Mouse (Mus musculus): ENCODE data around the gene Eva1a. TPM values are rescaled to one million over a fixed set of nuclear protein-coding genes. Genes with fewer than 3 reads are reported as not detected.
A peak's percentile ranks its signal among the peaks of the same experiment; 100 is the strongest.

Gene Eva1a
- polyA plus RNA-seq, 1 experiment from 2014 or later, result 45.4 TPM

DNA sequence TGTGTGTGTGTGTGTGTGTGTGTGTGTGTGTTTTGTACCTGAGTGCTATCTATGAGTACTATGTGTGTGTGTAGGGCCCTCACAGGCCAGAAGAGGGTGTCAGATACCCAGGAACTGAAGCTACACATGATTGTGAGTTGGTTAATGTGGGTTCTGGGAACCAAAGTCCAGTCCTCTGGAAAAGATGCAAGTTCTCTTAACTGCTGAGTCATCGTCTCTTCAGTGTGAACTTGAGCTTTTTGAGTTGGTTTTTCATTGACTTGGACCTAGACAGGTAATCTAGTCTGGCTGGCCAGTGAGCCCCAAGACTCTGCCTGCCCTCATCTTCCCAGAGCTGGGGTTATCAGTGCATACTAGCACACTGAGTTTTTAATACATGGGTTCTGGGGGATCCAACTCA lies 70.3 kb downstream of the Eva1a start:
- Histone ChIP-seq H3K9me3 (ENCODE audit: control insufficient read depth, low read length) (no peaks in the 10 kb centered on the region), H3K4me1 (ENCODE audit: control insufficient read depth, insufficient read depth, low read length) (no peaks in the 10 kb centered on the region), H3K27ac (ENCODE audit: low read depth, low read length) (no peak overlapping the region), H3K9ac (ENCODE audit: low read depth, low read length) (no peak overlapping the region), H3K4me3 (ENCODE audit: low read length) (no peak overlapping the region), H3K4me2 (replicated peaks; ENCODE audit: low read depth, low read length) (no peak overlapping the region), H3K27me3 (ENCODE audit: control insufficient read depth, insufficient read depth, low read length) (no peaks in the 10 kb centered on the region), H3K36me3 (ENCODE audit: control insufficient read depth, insufficient read depth, low read length) (no peaks in the 10 kb centered on the region)
- ATAC-seq (ENCODE audit: low FRiP score, low TSS enrichment), result no peak
- 96% methylated on average over 1 of the region's 1 CpGs for WGBS

- H3K9me3 ChIP-seq (ENCODE audit: control insufficient read depth, low read length), result no peaks in the 10 kb centered on the region
- H3K36me3 ChIP-seq (ENCODE audit: control insufficient read depth, insufficient read depth, low read length), result no peaks in the 10 kb centered on the region
- no peak overlapping the region for H3K4me3 ChIP-seq (ENCODE audit: low read length)
- no peak overlapping the region for H3K4me2 ChIP-seq (replicated peaks; ENCODE audit: low read depth, low read length)
- 78% methylated on average over 3 of the region's 3 CpGs for WGBS
- H3K27ac ChIP-seq (ENCODE audit: low read depth, low read length), result no peak overlapping the region
- no peaks in the 10 kb centered on the region for H3K27me3 ChIP-seq (ENCODE audit: control insufficient read depth, insufficient read depth, low read length)
- ATAC-seq (ENCODE audit: low FRiP score, low TSS enrichment), result no peak
- H3K9ac ChIP-seq (ENCODE audit: low read depth, low read length), result no peak overlapping the region
- no peaks in the 10 kb centered on the region for H3K4me1 ChIP-seq (ENCODE audit: control insufficient read depth, insufficient read depth, low read length)
Observed at GRCm38 (mm10) chr6:82111540-82111939, 70.7 kb downstream of the Eva1a start.

GRCm38 (mm10) chr6:82112127-82113090 lies 71.6 kb downstream of the Eva1a start:
- Histone ChIP-seq H3K36me3 (ENCODE audit: control insufficient read depth, insufficient read depth, low read length) (no peaks in the 10 kb centered on the region), H3K27ac (ENCODE audit: low read depth, low read length) (no peak overlapping the region), H3K9me3 (ENCODE audit: control insufficient read depth, low read length) (no peaks in the 10 kb centered on the region), H3K27me3 (ENCODE audit: control insufficient read depth, insufficient read depth, low read length) (no peaks in the 10 kb centered on the region), H3K4me3 (ENCODE audit: low read length) (no peak overlapping the region), H3K4me2 (replicated peaks; ENCODE audit: low read depth, low read length) (no peak overlapping the region), H3K9ac (ENCODE audit: low read depth, low read length) (no peak overlapping the region), H3K4me1 (ENCODE audit: control insufficient read depth, insufficient read depth, low read length) (no peaks in the 10 kb centered on the region)
- 74% methylated on average over 14 of the region's 14 CpGs for WGBS
- no peak for ATAC-seq (ENCODE audit: low FRiP score, low TSS enrichment)

- Histone ChIP-seq H3K4me3 (ENCODE audit: low read length) (no peak overlapping the region), H3K27ac (ENCODE audit: low read depth, low read length) (no peak overlapping the region), H3K27me3 (ENCODE audit: control insufficient read depth, insufficient read depth, low read length) (no peaks in the 10 kb centered on the region), H3K36me3 (ENCODE audit: control insufficient read depth, insufficient read depth, low read length) (no peaks in the 10 kb centered on the region), H3K4me2 (replicated peaks; ENCODE audit: low read depth, low read length) (no peak overlapping the region), H3K9ac (ENCODE audit: low read depth, low read length) (no peak overlapping the region), H3K4me1 (ENCODE audit: control insufficient read depth, insufficient read depth, low read length) (no peaks in the 10 kb centered on the region), H3K9me3 (ENCODE audit: control insufficient read depth, low read length) (no peaks in the 10 kb centered on the region)
- WGBS, result 16% methylated on average over 3 of the region's 3 CpGs
- no peak for ATAC-seq (ENCODE audit: low FRiP score, low TSS enrichment)
Observed at GRCm38 (mm10) chr6:82115335-82115965, 74.6 kb downstream of the Eva1a start.

- Histone ChIP-seq H3K9ac (ENCODE audit: low read depth, low read length) (no peak overlapping the region), H3K4me3 (ENCODE audit: low read length) (no peak overlapping the region), H3K27ac (ENCODE audit: low read depth, low read length) (no peak overlapping the region), H3K9me3 (ENCODE audit: control insufficient read depth, low read length) (no peaks in the 10 kb centered on the region), H3K36me3 (ENCODE audit: control insufficient read depth, insufficient read depth, low read length) (no peaks in the 10 kb centered on the region), H3K27me3 (ENCODE audit: control insufficient read depth, insufficient read depth, low read length) (no peaks in the 10 kb centered on the region), H3K4me2 (replicated peaks; ENCODE audit: low read depth, low read length) (no peak overlapping the region), H3K4me1 (ENCODE audit: control insufficient read depth, insufficient read depth, low read length) (no peaks in the 10 kb centered on the region)
- ATAC-seq (ENCODE audit: low FRiP score, low TSS enrichment), result no peak
- 78% methylated on average over 3 of the region's 3 CpGs for WGBS
Observed at GRCm38 (mm10) chr6:82116176-82116575, 75.3 kb downstream of the Eva1a start.

DNA sequence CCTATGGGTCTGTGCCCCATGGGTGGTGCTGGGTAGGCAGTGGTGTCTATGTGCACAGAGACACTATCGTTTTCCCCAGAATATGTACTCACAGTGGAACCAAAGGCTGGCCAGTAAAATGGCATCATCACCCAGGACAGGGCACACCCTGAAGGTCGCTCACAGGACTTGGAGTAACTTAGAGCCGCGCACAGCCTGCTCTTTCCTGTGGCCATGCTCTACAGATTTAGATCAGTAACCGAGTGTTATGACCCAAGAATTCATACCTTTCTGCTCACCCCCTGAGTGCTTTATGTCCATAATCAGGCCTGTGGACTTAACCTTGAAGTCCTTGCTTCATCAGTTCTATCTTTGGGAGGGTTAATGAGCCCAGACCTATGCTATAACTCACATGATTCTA lies 77.0 kb downstream of the Eva1a start:
- ATAC-seq (ENCODE audit: low FRiP score, low TSS enrichment), result peak; percentile 37

GRCm38 (mm10) chr6:82119322-82120162 lies 78.7 kb downstream of the Eva1a start:
- Histone ChIP-seq H3K9ac (ENCODE audit: low read depth, low read length) (no peak overlapping the region; the same call in 1 of the 2 replicates), H3K9me3 (ENCODE audit: control insufficient read depth, low read length) (no peaks in the 10 kb centered on the region), H3K36me3 (ENCODE audit: control insufficient read depth, insufficient read depth, low read length) (no peaks in the 10 kb centered on the region), H3K4me2 (replicated peaks; ENCODE audit: low read depth, low read length) (peak overlapping the region; percentile 30; the same call in 1 of the 2 replicates), H3K4me3 (ENCODE audit: low read length) (peak overlapping the region; percentile 13; the same call in 1 of the 2 replicates), H3K27me3 (ENCODE audit: control insufficient read depth, insufficient read depth, low read length) (no peaks in the 10 kb centered on the region), H3K4me1 (ENCODE audit: control insufficient read depth, insufficient read depth, low read length) (no peaks in the 10 kb centered on the region), H3K27ac (ENCODE audit: low read depth, low read length) (no peak overlapping the region)
- WGBS, result 22% methylated on average over 16 of the region's 16 CpGs
- ATAC-seq (ENCODE audit: low FRiP score, low TSS enrichment), result peak; percentile 86; the same call in 1 of the 2 replicates

More for the DNA sequence above, 77.0 kb downstream of the Eva1a start:
- Histone ChIP-seq H3K4me1 (ENCODE audit: control insufficient read depth, insufficient read depth, low read length) (no peaks in the 10 kb centered on the region), H3K27me3 (ENCODE audit: control insufficient read depth, insufficient read depth, low read length) (no peaks in the 10 kb centered on the region), H3K9ac (ENCODE audit: low read depth, low read length) (no peak overlapping the region), H3K9me3 (ENCODE audit: control insufficient read depth, low read length) (no peaks in the 10 kb centered on the region), H3K36me3 (ENCODE audit: control insufficient read depth, insufficient read depth, low read length) (no peaks in the 10 kb centered on the region), H3K27ac (ENCODE audit: low read depth, low read length) (no peak overlapping the region), H3K4me3 (ENCODE audit: low read length) (no peak overlapping the region), H3K4me2 (replicated peaks; ENCODE audit: low read depth, low read length) (no peak overlapping the region)
- 38% methylated on average over 5 of the region's 5 CpGs for WGBS

DNA sequence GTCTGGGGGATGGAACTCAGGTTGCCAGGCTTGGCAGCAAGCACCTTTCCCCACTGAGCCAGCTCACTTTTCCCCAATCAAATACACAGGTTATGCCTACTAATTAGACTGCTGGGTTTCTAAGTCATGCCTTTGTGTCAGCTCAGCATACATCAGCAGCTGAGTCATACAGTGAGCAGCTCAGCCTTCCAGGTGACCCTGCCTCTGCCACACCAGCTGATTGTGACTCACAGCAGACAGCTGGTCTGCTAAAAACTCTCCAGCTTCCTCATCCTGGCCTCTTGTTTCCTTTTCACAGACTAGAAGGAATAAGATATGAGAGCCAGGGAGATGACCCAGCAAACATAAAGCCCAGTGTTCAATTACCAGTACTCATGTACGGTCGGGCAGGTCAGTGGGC lies 84.3 kb downstream of the Eva1a start:
- no peaks in the 10 kb centered on the region for H3K4me1 ChIP-seq (ENCODE audit: control insufficient read depth, insufficient read depth, low read length)
- no peak overlapping the region for H3K4me2 ChIP-seq (replicated peaks; ENCODE audit: low read depth, low read length)
- H3K9me3 ChIP-seq (ENCODE audit: control insufficient read depth, low read length), result no peaks in the 10 kb centered on the region
- no peak for ATAC-seq (ENCODE audit: low FRiP score, low TSS enrichment)
- no peaks in the 10 kb centered on the region for H3K27me3 ChIP-seq (ENCODE audit: control insufficient read depth, insufficient read depth, low read length)
- no peaks in the 10 kb centered on the region for H3K36me3 ChIP-seq (ENCODE audit: control insufficient read depth, insufficient read depth, low read length)
- H3K4me3 ChIP-seq (ENCODE audit: low read length), result no peak overlapping the region
- H3K9ac ChIP-seq (ENCODE audit: low read depth, low read length), result no peak overlapping the region
- no peak overlapping the region for H3K27ac ChIP-seq (ENCODE audit: low read depth, low read length)
- WGBS, result 45% methylated on average over 2 of the region's 2 CpGs

Data from kidney, embryonic 14.5 days (tissue).